Mouse (Mus musculus): ENCODE results near the gene AI661453.

DNA sequence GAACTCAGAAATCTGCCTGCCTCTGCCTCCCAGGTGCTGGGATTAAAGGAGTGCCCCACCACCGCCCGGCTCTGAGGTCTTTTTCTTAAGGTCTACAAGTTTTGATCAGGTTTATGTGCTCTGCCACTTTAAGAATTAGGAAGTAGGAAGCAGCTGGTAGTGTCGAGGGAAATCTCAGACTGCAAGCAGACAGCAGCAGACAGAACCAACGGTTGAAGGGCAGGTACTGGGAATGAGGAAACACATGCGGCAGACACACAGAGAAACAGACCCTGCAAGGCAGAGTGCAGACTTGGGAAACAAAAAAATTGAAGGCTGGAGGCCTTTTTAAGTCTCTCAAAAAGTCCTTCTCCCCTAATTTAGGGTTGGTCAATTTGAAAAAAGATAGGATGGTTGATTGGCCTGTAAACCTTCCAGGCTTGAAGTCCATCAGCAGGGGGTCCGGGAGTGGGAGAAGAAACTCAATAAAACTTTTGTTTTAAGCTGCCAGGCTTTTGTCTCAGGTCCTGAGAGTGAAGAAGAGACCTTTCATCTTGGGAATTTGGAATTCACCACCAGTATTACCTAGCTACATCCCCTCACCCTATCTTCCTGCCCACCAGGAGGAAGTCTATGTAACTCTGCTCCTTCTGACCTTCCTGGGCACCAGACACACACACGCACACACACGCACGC lies 72.8 kb downstream of the AI661453 start:
- no peak for TF ChIP-seq CTCF (IDR thresholded peaks at IDR 0.05; ENCODE audit: insufficient read depth, low read length)
- no peak for TF ChIP-seq POLR2A (IDR thresholded peaks at IDR 0.05; ENCODE audit: borderline replicate concordance, extremely low read depth, low read depth, low read length)

Measured in lung, adult 2 months (tissue).